12 mouse cellular contexts compared by ENCODE assay signal in the genomic region with DNA sequence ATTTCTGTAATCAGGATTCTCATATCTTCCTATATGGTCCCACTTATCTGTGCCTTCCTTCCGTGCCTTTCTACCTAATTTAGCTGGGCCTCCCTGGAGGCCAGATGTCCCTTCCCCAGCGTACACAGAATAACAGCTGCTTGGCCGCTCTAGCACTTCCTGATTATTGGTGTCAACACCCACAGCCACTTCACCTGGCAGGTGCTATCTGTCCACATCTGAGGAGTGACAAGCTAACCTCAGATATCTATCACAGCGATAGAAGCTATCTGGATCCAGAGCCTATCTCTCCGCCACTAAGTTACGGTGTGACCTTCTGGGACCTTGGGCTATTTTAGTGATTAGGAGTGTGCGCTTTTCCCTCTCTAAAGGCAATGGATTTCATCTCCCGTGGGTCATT.
DNase-seq lines count a peak whose midpoint lies in the region; ATAC-seq and TF ChIP-seq lines count a peak whose summit lies in the region.
"Had no signal": no experiment of that assay in that cellular context is flagged by ENCODE, and none has a peak within 500 bp of the region (broad histone marks: within the 10 kb centered on the region; RNA-seq: fewer than 3 reads in every experiment).

No protein-coding gene starts in this region.

- no peak overlapping the region for H3K9ac ChIP-seq in hindbrain, embryonic 13.5 days
- no peak overlapping the region for H3K9ac ChIP-seq in liver, embryonic 16.5 days (ENCODE audit: low read depth, low read length)
- H3K9ac ChIP-seq: neural tube, embryonic 13.5 days had no signal

- no peak overlapping the region for H3K27ac ChIP-seq in hindbrain, embryonic 13.5 days
- H3K27ac ChIP-seq in hindbrain, embryonic 10.5 days: no peak overlapping the region
- H3K27ac ChIP-seq in liver, embryonic 16.5 days (ENCODE audit: low read length): peak overlapping the region; percentile 69
- H3K27ac ChIP-seq: forebrain, embryonic 10.5 days; neural tube, embryonic 13.5 days had no signal

- peaks cover 11% of the 10 kb centered on the region; the same call in 1 of the 2 replicates for H3K4me1 ChIP-seq in hindbrain, embryonic 13.5 days (replicated peaks)
- peaks cover 7% of the 10 kb centered on the region; the same call in 1 of the 2 replicates for H3K4me1 ChIP-seq in hindbrain, embryonic 10.5 days (replicated peaks)
- H3K4me1 ChIP-seq in liver, embryonic 16.5 days (ENCODE audit: control insufficient read depth, low read depth, low read length): no peaks in the 10 kb centered on the region; the same call in 1 of the 2 replicates

- no peak overlapping the region for H3K4me2 ChIP-seq in hindbrain, embryonic 13.5 days
- 0 out of 2 replicates have a peak overlapping the region, but pooled peaks have one; percentile 30 for H3K4me2 ChIP-seq in liver, embryonic 16.5 days (ENCODE audit: low read depth, low read length)
- H3K4me2 ChIP-seq: neural tube, embryonic 13.5 days had no signal

- no peak overlapping the region for H3K4me3 ChIP-seq in hindbrain, embryonic 13.5 days
- no peak overlapping the region for H3K4me3 ChIP-seq in hindbrain, embryonic 10.5 days
- H3K4me3 ChIP-seq in C2C12 (ENCODE audit: insufficient read depth, poor library complexity, severe bottlenecking): peak overlapping the region; percentile 36
- peak overlapping the region; percentile 29 for H3K4me3 ChIP-seq in liver, embryonic 16.5 days (ENCODE audit: low read depth, low read length)
- H3K4me3 ChIP-seq: forebrain, embryonic 10.5 days; neural tube, embryonic 13.5 days had no signal

- DNase-seq in hindbrain, embryonic 10.5 days (ENCODE audit: low spot score): no peak
- DNase-seq in ZHBTc4 (ENCODE audit: low read depth, low spot score): peak; percentile 8
- no peak for DNase-seq in thymus, postnatal 0 days (ENCODE audit: low spot score)
- no peak for DNase-seq in layer of hippocampus, postnatal 10 days (ENCODE audit: low spot score in 2 of 2)
- DNase-seq in right cerebral cortex, postnatal 25 days: no peak
- DNase-seq: gastrocnemius, postnatal 25 days; thymus, adult 2 months had no signal

- no peaks in the 10 kb centered on the region for H3K9me3 ChIP-seq in hindbrain, embryonic 13.5 days
- H3K9me3 ChIP-seq in hindbrain, embryonic 10.5 days: no peaks in the 10 kb centered on the region
- no peaks in the 10 kb centered on the region for H3K9me3 ChIP-seq in liver, embryonic 16.5 days (replicated peaks; ENCODE audit: control insufficient read depth, low read length)
- H3K9me3 ChIP-seq: forebrain, embryonic 10.5 days; neural tube, embryonic 13.5 days had no signal

- H3K27me3 ChIP-seq in hindbrain, embryonic 13.5 days: no peaks in the 10 kb centered on the region
- no peaks in the 10 kb centered on the region for H3K27me3 ChIP-seq in hindbrain, embryonic 10.5 days (ENCODE audit: insufficient read depth, poor library complexity, severe bottlenecking)
- H3K27me3 ChIP-seq in C2C12 (ENCODE audit: control insufficient read depth, insufficient read depth, insufficient read length): no peaks in the 10 kb centered on the region
- H3K27me3 ChIP-seq in liver, embryonic 16.5 days (ENCODE audit: control insufficient read depth, insufficient read depth, low read depth, low read length): no peaks in the 10 kb centered on the region
- H3K27me3 ChIP-seq: neural tube, embryonic 13.5 days had no signal

- WGBS in hindbrain, embryonic 13.5 days: 70% methylated on average over 8 of the region's 8 CpGs
- 79% methylated on average over 8 of the region's 8 CpGs for WGBS in hindbrain, embryonic 10.5 days
- 57% methylated on average over 8 of the region's 8 CpGs for WGBS in liver, embryonic 16.5 days (ENCODE audit: insufficient replicate concordance)

- ATAC-seq in hindbrain, embryonic 13.5 days (ENCODE audit: low FRiP score): 0 out of 2 replicates have a peak, but pooled peaks have one; percentile 7
- ATAC-seq in liver, embryonic 16.5 days (ENCODE audit: low read depth): no peak; the same call in 1 of the 2 replicates

- peaks cover 34% of the 10 kb centered on the region for H3K79me2 ChIP-seq in C2C12 (ENCODE audit: control insufficient read depth, insufficient read depth)

- no peaks in the 10 kb centered on the region for H3K36me3 ChIP-seq in hindbrain, embryonic 13.5 days
- H3K36me3 ChIP-seq in hindbrain, embryonic 10.5 days: no peaks in the 10 kb centered on the region
- H3K36me3 ChIP-seq in C2C12 (ENCODE audit: control insufficient read depth, insufficient read depth): no peaks in the 10 kb centered on the region
- H3K36me3 ChIP-seq in liver, embryonic 16.5 days (ENCODE audit: control insufficient read depth, insufficient read depth): no peaks in the 10 kb centered on the region
- H3K36me3 ChIP-seq: forebrain, embryonic 10.5 days; neural tube, embryonic 13.5 days had no signal

- peaks cover 7% of the 10 kb centered on the region for H3K79me3 ChIP-seq in C2C12 (ENCODE audit: low read depth)

- TF ChIP-seq CTCF in C2C12 (IDR thresholded peaks at IDR 0.05; ENCODE audit: control insufficient read depth, insufficient read depth, insufficient read length): no peak

- H3ac ChIP-seq in C2C12 (ENCODE audit: control insufficient read depth, insufficient read length, low read depth): peak overlapping the region; percentile 5

TF ChIP-seq in C2C12, 6 proteins besides CTCF, POLR2A, EP300 and RAD21:
- TF ChIP-seq MAX (IDR thresholded peaks at IDR 0.05) (no peak), MYOG (IDR thresholded peaks at IDR 0.05; ENCODE audit: control insufficient read depth, extremely low read depth, insufficient read length) (no peak), USF1 (IDR thresholded peaks at IDR 0.05; ENCODE audit: low read depth) (no peak), FOSL1 (IDR thresholded peaks at IDR 0.05; ENCODE audit: insufficient read depth, low read length, poor library complexity, severe bottlenecking) (no peak), CEBPB (IDR thresholded peaks at IDR 0.05; ENCODE audit: low read depth) (no peak), MYOD1 (IDR thresholded peaks at IDR 0.05; ENCODE audit: control insufficient read depth, insufficient read length, low read depth) (no peak)

Comparison
In these comparisons a context has a peak if more than half of its experiments do, and no peak if none do; other contexts are left out.
1. H3K4me3 ChIP-seq: peak in C2C12 (single experiment) and liver, embryonic 16.5 days (single experiment); none in hindbrain, embryonic 13.5 days (single experiment) and hindbrain, embryonic 10.5 days (single experiment).